Mouse (Mus musculus) kidney, adult 2 months (tissue): ENCODE measurements at regions not wholly inside any gene's neighbourhood (a gene's known extent, or its start where the extent isn't known, plus 50 kb on each side); places are given as distances from the start of the nearest gene placed in this dataset.

Source experiments
- CTCF ChIP-seq: fragments of 200-500 bp; conservative IDR thresholded peaks from 2 replicates; pipeline ENCODE4 v1.5.1; 2011; ENCODE audit warnings: low read depth, mild to moderate bottlenecking, control low read depth, low read length, moderate library complexity, mixed read lengths; ENCODE audit not compliant: insufficient read depth, insufficient read length
- POLR2A ChIP-seq: fragments of 200-500 bp; IDR thresholded peaks from one replicate; pipeline ENCODE4 v1.6.1; 2011; ENCODE audit warnings: low read depth, low read length, control low read depth

GRCm38 (mm10) chr10:3684481-3684880 lies 55.7 kb upstream of the Plekhg1 start:
- TF ChIP-seq POLR2A = no peak
- TF ChIP-seq CTCF = no peak
